12 mouse cellular contexts compared by ENCODE assay signal in genomic region chr15:6260741-6261430, GRCm38 (mm10). TPM values are rescaled to one million over a fixed set of nuclear protein-coding genes. Genes with fewer than 3 reads are reported as not detected.
DNase-seq lines count a peak whose midpoint lies in the region; ATAC-seq lines count a peak whose summit lies in the region.
"Had no signal": no experiment of that assay in that cellular context is flagged by ENCODE, and none has a peak within 500 bp of the region (broad histone marks: within the 10 kb centered on the region; RNA-seq: fewer than 3 reads in every experiment).

No protein-coding gene starts in this region.

- no peak for DNase-seq in kidney, adult 8-10 months
- peak; percentile 26 for DNase-seq in kidney, postnatal 14 days
- no peak for DNase-seq in embryo, embryonic 9.5 days (ENCODE audit: extremely low spot score)
- no peak for DNase-seq in ovary, postnatal 14 days (ENCODE audit: low spot score)
- no peak for DNase-seq in urinary bladder, postnatal 36 days (ENCODE audit: low spot score in 2 of 2)
- DNase-seq: cerebellum, postnatal 25 days; right cerebral cortex, postnatal 25 days; thymus, adult 18-20 months had no signal

- peak overlapping the region; percentile 30; the same call in 1 of the 2 replicates for H3K27ac ChIP-seq in kidney, embryonic 14.5 days (ENCODE audit: low read depth, low read length)
- H3K27ac ChIP-seq in brown adipose tissue, adult 24 weeks (replicated peaks; ENCODE audit: low read depth, low read length), result peak overlapping the region; percentile 87
- peak overlapping the region; percentile 59 for H3K27ac ChIP-seq in heart, embryonic 11.5 days (ENCODE audit: low read depth, low read length)

- 72% methylated on average over 6 of the region's 6 CpGs for WGBS in kidney, embryonic 14.5 days
- WGBS in heart, embryonic 11.5 days (ENCODE audit: insufficient replicate concordance), result 50% methylated on average over 6 of the region's 6 CpGs

- ATAC-seq in kidney, embryonic 14.5 days (ENCODE audit: low FRiP score, low TSS enrichment), result no peak
- ATAC-seq in heart, embryonic 11.5 days (replicated peaks; ENCODE audit: insufficient number of reproducible peaks, low FRiP score, low TSS enrichment), result no peak

- no peaks in the 10 kb centered on the region for H3K36me3 ChIP-seq in kidney, embryonic 14.5 days (ENCODE audit: control insufficient read depth, insufficient read depth, low read length)
- no peaks in the 10 kb centered on the region for H3K36me3 ChIP-seq in heart, embryonic 11.5 days (ENCODE audit: control insufficient read depth, insufficient read depth, low read length)

- H3K9me3 ChIP-seq in kidney, embryonic 14.5 days (ENCODE audit: control insufficient read depth, low read length), result no peaks in the 10 kb centered on the region
- no peaks in the 10 kb centered on the region for H3K9me3 ChIP-seq in heart, embryonic 11.5 days (replicated peaks; ENCODE audit: control insufficient read depth, low read length)

- no peak overlapping the region for H3K4me3 ChIP-seq in kidney, embryonic 14.5 days (ENCODE audit: low read length)
- no peak overlapping the region for H3K4me3 ChIP-seq in brown adipose tissue, adult 24 weeks (ENCODE audit: insufficient read depth, low read depth, low read length)
- no peak overlapping the region for H3K4me3 ChIP-seq in heart, embryonic 11.5 days (ENCODE audit: low read depth, low read length)

- peaks cover 4% of the 10 kb centered on the region; the same call in 1 of the 2 replicates for H3K4me1 ChIP-seq in kidney, embryonic 14.5 days (ENCODE audit: control insufficient read depth, insufficient read depth, low read length)
- H3K4me1 ChIP-seq in brown adipose tissue, adult 24 weeks (ENCODE audit: control insufficient read depth, insufficient read depth, insufficient read length, low read length), result peaks cover 16% of the 10 kb centered on the region; the same call in 1 of the 2 replicates
- peaks cover 2% of the 10 kb centered on the region; the same call in 1 of the 2 replicates for H3K4me1 ChIP-seq in heart, embryonic 11.5 days (ENCODE audit: control insufficient read depth, insufficient read depth, low read length)

- H3K4me2 ChIP-seq in kidney, embryonic 14.5 days (replicated peaks; ENCODE audit: low read depth, low read length), result no peak overlapping the region
- no peak overlapping the region for H3K4me2 ChIP-seq in heart, embryonic 11.5 days
- H3K4me2 ChIP-seq: midbrain, embryonic 11.5 days had no signal

- H3K9ac ChIP-seq in kidney, embryonic 14.5 days (ENCODE audit: low read depth, low read length), result no peak overlapping the region
- no peak overlapping the region for H3K9ac ChIP-seq in heart, embryonic 11.5 days (ENCODE audit: low read depth, low read length)

- H3K27me3 ChIP-seq in kidney, embryonic 14.5 days (ENCODE audit: control insufficient read depth, insufficient read depth, low read length), result no peaks in the 10 kb centered on the region
- no peaks in the 10 kb centered on the region for H3K27me3 ChIP-seq in heart, embryonic 11.5 days (ENCODE audit: control insufficient read depth, insufficient read depth, low read length)

RNA-seq across cellular contexts. Expression of gene Dab2, which starts 38.7 kb away (rescaled TPM):
- polyA plus RNA-seq in kidney, embryonic 14.5 days (2014; fragmentation: Nextera tagmentation; extraction: Ambion mirVana), result 35.0 and 64.2 TPM in 2 replicates
- 14.9 and 20.8 TPM in 2 replicates for polyA plus RNA-seq in brown adipose tissue, adult 24 weeks (2012; ENCODE audit: insufficient read depth, insufficient read length, missing spikeins)
- 46.0 and 52.2 TPM in 2 replicates for polyA plus RNA-seq in heart, embryonic 11.5 days (2014; fragmentation: Nextera tagmentation; extraction: Ambion mirVana)

Comparison
In these comparisons a context has a peak if more than half of its experiments do, and no peak if none do; other contexts are left out.
1. H3K27ac ChIP-seq: peak in every context shown above with its lines; median percentile 87 in brown adipose tissue, adult 24 weeks; 59 in heart, embryonic 11.5 days; 30 in kidney, embryonic 14.5 days.